Mouse (Mus musculus) midbrain, embryonic 11.5 days (tissue): Measurements from ENCODE around the gene Rnf214. TPM values are rescaled to one million over a fixed set of nuclear protein-coding genes. Genes with fewer than 3 reads are reported as not detected.
A peak's percentile ranks its signal among the peaks of the same experiment; 100 is the strongest.

Experiments
- ATAC-seq: fragments of 200-750 bp; cut with Nextera tagmentation; 2 replicates; pipeline ENCODE4 v1.8.0; 2017; ENCODE audit warnings: moderate TSS enrichment, moderate library complexity; ENCODE audit not compliant: low FRiP score
- DNase-seq: peaks from one replicate; pipeline ENCODE4 v3.0.0; 2015; ENCODE audit warnings: low spot score; ENCODE audit errors: missing footprints
- H3K27ac ChIP-seq: fragments of 300-500 bp; sonication (generic); 2 replicates; pipeline ENCODE4 v1.5.1; 2014; ENCODE audit warnings: low read depth, low read length
- H3K27me3 ChIP-seq: fragments of 300-500 bp; sonication (generic); 2 replicates; pipeline ENCODE4 v1.6.1; 2014; ENCODE audit warnings: mild to moderate bottlenecking, low read length, moderate library complexity, mixed read lengths; ENCODE audit not compliant: control insufficient read depth, insufficient read depth
- H3K36me3 ChIP-seq: fragments of 300-500 bp; sonication (generic); 2 replicates; pipeline ENCODE4 v1.6.1; 2014; ENCODE audit warnings: mild to moderate bottlenecking, low read length, moderate library complexity, mixed read lengths; ENCODE audit not compliant: control insufficient read depth, insufficient read depth
- H3K4me1 ChIP-seq: fragments of 300-500 bp; sonication (generic); 2 replicates; pipeline ENCODE4 v1.6.1; 2014; ENCODE audit warnings: low read length; ENCODE audit not compliant: control insufficient read depth, insufficient read depth
- H3K4me2 ChIP-seq: fragments of 300-500 bp; sonication (generic); 2 replicates; pipeline ENCODE4 v1.6.1; 2014; ENCODE audit warnings: mild to moderate bottlenecking, moderate library complexity
- H3K4me3 ChIP-seq: fragments of 300-500 bp; sonication (generic); 2 replicates; pipeline ENCODE4 v1.5.1; 2014; ENCODE audit warnings: low read depth, low read length
- H3K9ac ChIP-seq: fragments of 300-500 bp; sonication (generic); 2 replicates; pipeline ENCODE4 v1.6.1; 2014; ENCODE audit warnings: low read length
- H3K9me3 ChIP-seq: fragments of 300-500 bp; sonication (generic); 2 replicates; pipeline ENCODE4 v1.6.1; 2016; ENCODE audit warnings: low read length; ENCODE audit not compliant: control insufficient read depth
- WGBS: fragments of 180-500 bp; shearing (Covaris S2); extraction: QIAGEN DNeasy Blood & Tissue Kit; methylation state at CpG from one replicate; pipeline ENCODE4 v1.1.7; 2014; 5-methylcytosine and 5-hydroxymethylcytosine counted together
- polyA plus RNA-seq: library from polyadenylated mRNA; unstranded; fragments of >200 nt; fragmentation: Nextera tagmentation; extraction: Ambion mirVana; gene quantifications from 2 replicates; pipeline ENCODE4 v1.2.1, GENCODE M21; 2014

The Rnf214 gene
- polyA plus RNA-seq, 1 experiment from 2014 or later = 73.4 TPM

- Histone ChIP-seq H3K36me3 (no peaks in the 10 kb centered on the region), H3K4me1 (peaks cover 24% of the 10 kb centered on the region), H3K9ac (peak overlapping the region; percentile 82), H3K27me3 (no peaks in the 10 kb centered on the region), H3K9me3 (no peaks in the 10 kb centered on the region), H3K4me2 (peak overlapping the region; percentile 94), H3K27ac (no peak overlapping the region), H3K4me3 (peak overlapping the region; percentile 79)
- ATAC-seq (peak; percentile 33; the same call in 1 of the 2 replicates), DNase-seq (peak; percentile 85)
- WGBS = 17% methylated on average over 16 of the region's 17 CpGs
Observed at GRCm38 (mm10) chr9:45839139-45839981, 67.4 kb downstream of the Rnf214 start.

GRCm38 (mm10) chr9:45838434-45839138 is 68.1 kb downstream of the Rnf214 start, which contains the start of gene Bace1:
Bace1 (plus strand) TSS chr9:45838580.
- Histone ChIP-seq H3K9me3 (no peaks in the 10 kb centered on the region), H3K4me3 (peak within 1 kb of the TSS; percentile 79), H3K4me1 (peaks cover 24% of the 10 kb centered on the region), H3K27me3 (no peaks in the 10 kb centered on the region), H3K36me3 (no peaks in the 10 kb centered on the region), H3K4me2 (peak within 1 kb of the TSS; percentile 94), H3K9ac (peak within 1 kb of the TSS; percentile 82), H3K27ac (no peak within 1 kb of the TSS)
- ATAC-seq (peak; percentile 85), DNase-seq (peak; percentile 97)
- WGBS = 1% methylated on average over 40 of the region's 40 CpGs

- no peak for DNase-seq
- Histone ChIP-seq H3K36me3 (no peaks in the 10 kb centered on the region), H3K27me3 (no peaks in the 10 kb centered on the region), H3K27ac (no peak overlapping the region), H3K9ac (no peak overlapping the region), H3K4me2 (peak overlapping the region; percentile 94), H3K9me3 (no peaks in the 10 kb centered on the region), H3K4me3 (no peak overlapping the region), H3K4me1 (peaks cover 24% of the 10 kb centered on the region)
- 19% methylated on average over 4 of the region's 4 CpGs for WGBS
- peak; percentile 57; the same call in 1 of the 2 replicates for ATAC-seq
Observed at GRCm38 (mm10) chr9:45838069-45838433, 68.7 kb downstream of the Rnf214 start.

- Histone ChIP-seq H3K9ac (no peak overlapping the region), H3K9me3 (no peaks in the 10 kb centered on the region), H3K4me3 (no peak overlapping the region), H3K4me2 (no peak overlapping the region), H3K36me3 (no peaks in the 10 kb centered on the region), H3K27me3 (no peaks in the 10 kb centered on the region), H3K27ac (no peak overlapping the region), H3K4me1 (no peaks in the 10 kb centered on the region)
- ATAC-seq (no peak), DNase-seq (no peak)
- WGBS = 84% methylated on average over 2 of the region's 2 CpGs
Observed at GRCm38 (mm10) chr9:45833461-45833860, 73.2 kb downstream of the Rnf214 start.

- DNase-seq = no peak
- H3K4me2 ChIP-seq = no peak overlapping the region
- H3K36me3 ChIP-seq = no peaks in the 10 kb centered on the region
- no peaks in the 10 kb centered on the region for H3K4me1 ChIP-seq
- ATAC-seq = no peak
- no peak overlapping the region for H3K9ac ChIP-seq
- no peaks in the 10 kb centered on the region for H3K27me3 ChIP-seq
- WGBS = 86% methylated on average over 2 of the region's 2 CpGs
- no peak overlapping the region for H3K27ac ChIP-seq
- H3K9me3 ChIP-seq = no peaks in the 10 kb centered on the region
- no peak overlapping the region for H3K4me3 ChIP-seq
Observed at GRCm38 (mm10) chr9:45832898-45833297, 73.8 kb downstream of the Rnf214 start.

GRCm38 (mm10) chr9:45829107-45829506 is 77.6 kb downstream of the Rnf214 start:
- no peaks in the 10 kb centered on the region for H3K9me3 ChIP-seq
- 29% methylated on average over 10 of the region's 10 CpGs for WGBS
- peak; percentile 92 for DNase-seq
- peak; percentile 70 for ATAC-seq
- peak overlapping the region; percentile 71 for H3K4me2 ChIP-seq
- H3K9ac ChIP-seq = no peak overlapping the region
- H3K4me3 ChIP-seq = peak overlapping the region; percentile 67
- no peaks in the 10 kb centered on the region for H3K36me3 ChIP-seq
- peaks cover 3% of the 10 kb centered on the region for H3K4me1 ChIP-seq
- no peaks in the 10 kb centered on the region for H3K27me3 ChIP-seq
- no peak overlapping the region for H3K27ac ChIP-seq

GRCm38 (mm10) chr9:45828291-45828963 is 78.3 kb downstream of the Rnf214 start, which contains the start of gene Cep164:
Cep164 (minus strand) TSS chr9:45828691.
- no peaks in the 10 kb centered on the region for H3K9me3 ChIP-seq
- peak within 1 kb of the TSS; percentile 67 for H3K4me3 ChIP-seq
- H3K4me1 ChIP-seq = peaks cover 3% of the 10 kb centered on the region
- H3K27me3 ChIP-seq = no peaks in the 10 kb centered on the region
- ATAC-seq (peak; percentile 97), DNase-seq (peak; percentile 98)
- H3K4me2 ChIP-seq = peak within 1 kb of the TSS; percentile 71
- WGBS = under 1% methylated on average over 31 of the region's 31 CpGs
- peak within 1 kb of the TSS; percentile 73 for H3K9ac ChIP-seq
- H3K27ac ChIP-seq = no peak within 1 kb of the TSS; the same call in 1 of the 2 replicates
- no peaks in the 10 kb centered on the region for H3K36me3 ChIP-seq

GRCm38 (mm10) chr9:45827663-45828290 is 78.9 kb downstream of the Rnf214 start:
- peak; percentile 84 for DNase-seq
- WGBS = 6% methylated on average over 23 of the region's 23 CpGs
- H3K4me2 ChIP-seq = peak overlapping the region; percentile 71
- H3K9me3 ChIP-seq = no peaks in the 10 kb centered on the region
- peak; percentile 31 for ATAC-seq
- no peaks in the 10 kb centered on the region for H3K27me3 ChIP-seq
- peaks cover 3% of the 10 kb centered on the region for H3K4me1 ChIP-seq
- no peaks in the 10 kb centered on the region for H3K36me3 ChIP-seq
- peak overlapping the region; percentile 67 for H3K4me3 ChIP-seq
- H3K9ac ChIP-seq = peak overlapping the region; percentile 73
- H3K27ac ChIP-seq = no peak overlapping the region; the same call in 1 of the 2 replicates
